Comparison of ENCODE assay signal across 10 mouse cellular contexts in the genomic region with DNA sequence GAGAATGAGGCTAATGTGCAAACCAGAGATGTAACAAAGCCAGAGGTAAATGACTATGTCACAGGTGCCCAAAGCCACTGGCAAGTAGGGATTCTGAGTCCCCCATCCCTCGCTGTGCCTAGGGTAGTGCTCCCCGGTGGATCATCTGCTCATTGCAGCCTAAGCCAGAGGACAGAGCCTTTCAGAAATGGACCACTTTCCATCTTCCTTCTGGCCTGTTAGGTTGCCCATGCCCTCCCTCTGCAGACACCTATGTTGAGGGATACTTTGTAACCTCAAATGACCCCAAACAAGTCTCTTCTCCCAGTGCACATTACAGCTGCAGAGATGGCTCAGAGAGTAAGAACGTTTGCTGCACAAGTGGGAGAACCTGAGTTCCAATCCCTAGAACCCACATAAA.
A peak's percentile ranks its signal among the peaks of the same experiment; 100 is the strongest.
DNase-seq lines count a peak whose midpoint lies in the region; ATAC-seq and TF ChIP-seq lines count a peak whose summit lies in the region.
"Had no signal": no experiment of that assay in that cellular context is flagged by ENCODE, and none has a peak within 500 bp of the region (broad histone marks: within the 10 kb centered on the region; RNA-seq: fewer than 3 reads in every experiment).

No protein-coding gene starts in this region.

- H3K4me2 ChIP-seq in midbrain, embryonic 13.5 days (replicated peaks) = no peak overlapping the region
- H3K4me2 ChIP-seq in liver, embryonic 11.5 days = 0 out of 2 replicates have a peak overlapping the region, but pooled peaks have one; percentile 12
- H3K4me2 ChIP-seq in stomach, embryonic 14.5 days (replicated peaks; ENCODE audit: low read depth, low read length) = no peak overlapping the region
- H3K4me2 ChIP-seq: neural tube, embryonic 13.5 days had no signal

- intact Hi-C loops in heart, adult 2 months (cut with DNase I) = loop anchor here (1.0 to 10.0 kb wide), 5 partner anchors 37 to 279 kb away; no protein-coding TSS in a partner anchor
- intact Hi-C loops in heart, postnatal 14 days (cut with DNase I) = loop anchor here (2.0 to 10.0 kb wide), 6 partner anchors 77 to 279 kb away; no protein-coding TSS in a partner anchor

- no peak for TF ChIP-seq POLR2A in heart, adult 2 months (IDR thresholded peaks at IDR 0.05; ENCODE audit: insufficient read depth, low read depth, low read length)

- no peak overlapping the region for H3K4me3 ChIP-seq in heart, adult 2 months
- H3K4me3 ChIP-seq in midbrain, embryonic 10.5 days = no peak overlapping the region
- H3K4me3 ChIP-seq in midbrain, embryonic 13.5 days (replicated peaks) = no peak overlapping the region
- no peak overlapping the region for H3K4me3 ChIP-seq in liver, embryonic 11.5 days (ENCODE audit: low read depth, low read length)
- no peak overlapping the region for H3K4me3 ChIP-seq in stomach, embryonic 14.5 days (ENCODE audit: low read depth, low read length)
- H3K4me3 ChIP-seq: neural tube, embryonic 13.5 days had no signal

- no peaks in the 10 kb centered on the region for H3K9me3 ChIP-seq in midbrain, embryonic 10.5 days (replicated peaks)
- H3K9me3 ChIP-seq in midbrain, embryonic 13.5 days = no peaks in the 10 kb centered on the region
- H3K9me3 ChIP-seq in liver, embryonic 11.5 days (ENCODE audit: control insufficient read depth, low read length) = no peaks in the 10 kb centered on the region
- no peaks in the 10 kb centered on the region for H3K9me3 ChIP-seq in stomach, embryonic 14.5 days (ENCODE audit: control insufficient read depth, low read depth, low read length)
- H3K9me3 ChIP-seq: neural tube, embryonic 13.5 days had no signal

- peak overlapping the region; percentile 88 for H3K27ac ChIP-seq in heart, adult 2 months
- H3K27ac ChIP-seq in midbrain, embryonic 10.5 days (replicated peaks) = 0 out of 2 replicates have a peak overlapping the region, but pooled peaks have one; percentile 38
- H3K27ac ChIP-seq in midbrain, embryonic 13.5 days = no peak overlapping the region
- peak overlapping the region; percentile 79 for H3K27ac ChIP-seq in liver, embryonic 11.5 days (ENCODE audit: low read depth, low read length)
- H3K27ac ChIP-seq in stomach, embryonic 14.5 days (ENCODE audit: low read length) = peak overlapping the region; percentile 35; the same call in 1 of the 2 replicates
- H3K27ac ChIP-seq: neural tube, embryonic 13.5 days had no signal

- H3K79me2 ChIP-seq in heart, adult 2 months (replicated peaks; ENCODE audit: control insufficient read depth, insufficient read depth, low read length) = no peaks in the 10 kb centered on the region

- peak; percentile 8 to 37 for DNase-seq in heart, adult 2 months
- no peak for DNase-seq in heart, postnatal 14 days
- DNase-seq in midbrain, embryonic 10.5 days (ENCODE audit: low spot score) = no peak
- DNase-seq in liver, embryonic 11.5 days (ENCODE audit: low spot score) = no peak
- DNase-seq in urinary bladder, postnatal 10 days (ENCODE audit: low spot score) = no peak
- DNase-seq: gastrocnemius, postnatal 10 days had no signal

- TF ChIP-seq CTCF in heart, adult 2 months (IDR thresholded peaks at IDR 0.05) = peak; percentile 39

- H3K36me3 ChIP-seq in heart, adult 2 months (ENCODE audit: control insufficient read depth, insufficient read depth, low read length) = no peaks in the 10 kb centered on the region; the same call in 1 of the 2 replicates
- H3K36me3 ChIP-seq in midbrain, embryonic 10.5 days = no peaks in the 10 kb centered on the region
- no peaks in the 10 kb centered on the region for H3K36me3 ChIP-seq in midbrain, embryonic 13.5 days
- no peaks in the 10 kb centered on the region for H3K36me3 ChIP-seq in liver, embryonic 11.5 days (ENCODE audit: control insufficient read depth, insufficient read depth, low read length)
- no peaks in the 10 kb centered on the region for H3K36me3 ChIP-seq in stomach, embryonic 14.5 days (ENCODE audit: control insufficient read depth, insufficient read depth, low read length)
- H3K36me3 ChIP-seq: neural tube, embryonic 13.5 days had no signal

- ATAC-seq in midbrain, embryonic 13.5 days = no peak
- ATAC-seq in liver, embryonic 11.5 days (replicated peaks; ENCODE audit: low FRiP score) = no peak
- ATAC-seq in stomach, embryonic 14.5 days (ENCODE audit: insufficient number of reproducible peaks, insufficient read depth, low FRiP score, low read depth) = no peak
- ATAC-seq in erythroid progenitor cell, adult 5-6 weeks (replicated peaks; ENCODE audit: low FRiP score, poor library complexity, severe bottlenecking) = no peak

- 53% methylated on average over 3 of the region's 3 CpGs for WGBS in heart, adult 2 months
- WGBS in midbrain, embryonic 10.5 days = 73% methylated on average over 3 of the region's 3 CpGs
- WGBS in midbrain, embryonic 13.5 days = 69% methylated on average over 3 of the region's 3 CpGs
- WGBS in liver, embryonic 11.5 days = 54% methylated on average over 3 of the region's 3 CpGs
- 58% methylated on average over 3 of the region's 3 CpGs for WGBS in stomach, embryonic 14.5 days

- H3K27me3 ChIP-seq in heart, adult 2 months (ENCODE audit: control insufficient read depth, insufficient read depth, low read length) = no peaks in the 10 kb centered on the region
- H3K27me3 ChIP-seq in midbrain, embryonic 10.5 days (ENCODE audit: low read depth, poor library complexity, severe bottlenecking) = no peaks in the 10 kb centered on the region
- no peaks in the 10 kb centered on the region for H3K27me3 ChIP-seq in midbrain, embryonic 13.5 days
- no peaks in the 10 kb centered on the region for H3K27me3 ChIP-seq in liver, embryonic 11.5 days (replicated peaks; ENCODE audit: control insufficient read depth, insufficient read depth, low read length)
- no peaks in the 10 kb centered on the region for H3K27me3 ChIP-seq in stomach, embryonic 14.5 days (ENCODE audit: control insufficient read depth, insufficient read depth, low read length)
- H3K27me3 ChIP-seq: neural tube, embryonic 13.5 days had no signal

- H3K9ac ChIP-seq in heart, adult 2 months (ENCODE audit: low read depth, low read length) = no peak overlapping the region
- no peak overlapping the region for H3K9ac ChIP-seq in midbrain, embryonic 13.5 days (replicated peaks)
- no peak overlapping the region for H3K9ac ChIP-seq in liver, embryonic 11.5 days (ENCODE audit: low read depth, low read length)
- no peak overlapping the region for H3K9ac ChIP-seq in stomach, embryonic 14.5 days (replicated peaks; ENCODE audit: low read depth, low read length)
- H3K9ac ChIP-seq: neural tube, embryonic 13.5 days had no signal

- peaks cover 26% of the 10 kb centered on the region for H3K4me1 ChIP-seq in heart, adult 2 months (ENCODE audit: control insufficient read depth, insufficient read depth, low read length)
- peaks cover 29% of the 10 kb centered on the region for H3K4me1 ChIP-seq in midbrain, embryonic 10.5 days
- H3K4me1 ChIP-seq in midbrain, embryonic 13.5 days (replicated peaks) = 0 out of 2 replicates have a peak, but pooled peaks cover 7% of the 10 kb centered on the region
- H3K4me1 ChIP-seq in liver, embryonic 11.5 days (replicated peaks; ENCODE audit: control insufficient read depth, insufficient read depth, low read length) = peaks cover 28% of the 10 kb centered on the region
- peaks cover 27% of the 10 kb centered on the region for H3K4me1 ChIP-seq in stomach, embryonic 14.5 days (ENCODE audit: control insufficient read depth, insufficient read depth, low read length)

- TF ChIP-seq EP300 in heart, adult 2 months (IDR thresholded peaks at IDR 0.05; ENCODE audit: insufficient read depth, low read depth, low read length) = no peak

Comparison
In these comparisons a context has a peak if more than half of its experiments do, and no peak if none do; other contexts are left out.
1. DNase-seq: peak in heart, adult 2 months (2 of 2); none in heart, postnatal 14 days (0 of 2), midbrain, embryonic 10.5 days (single experiment), liver, embryonic 11.5 days (single experiment) and urinary bladder, postnatal 10 days (single experiment).